Mouse (Mus musculus): ENCODE measurements around the gene Fpr-rs4.
"Not testable (repeated sequence)": the region's sequence is repeated elsewhere in the genome, so short reads cannot be mapped to it uniquely, and the experiment has no call there.

The Fpr-rs4 gene

GRCm38 (mm10) chr17:18021433-18021832, at the start of gene Fpr-rs4:
Gene Fpr-rs4 (plus strand): TSS chr17:18021733.
- no peak for DNase-seq (ENCODE audit: low read depth)

GRCm38 (mm10) chr17:17973443-17973842, 48.1 kb upstream of the Fpr-rs4 start:
- peak; percentile 30 for DNase-seq (ENCODE audit: low read depth)

GRCm38 (mm10) chr17:17981232-17981631, 40.3 kb upstream of the Fpr-rs4 start:
- DNase-seq (ENCODE audit: low read depth) = not testable (repeated sequence)

GRCm38 (mm10) chr17:18004752-18005151, 16.8 kb upstream of the Fpr-rs4 start:
- peak; percentile 34 for DNase-seq (ENCODE audit: low read depth)

GRCm38 (mm10) chr17:18049124-18049523, 27.6 kb downstream of the Fpr-rs4 start, which contains the start of gene Vmn2r124:
Gene Vmn2r124 (plus strand): TSS chr17:18049424.
- no peak for DNase-seq (ENCODE audit: low read depth)

Data from naive thymus-derived CD4-positive, alpha-beta T cell, adult 2 months (primary cell).